Mouse (Mus musculus): ENCODE data around the gene Cck.

Gene Cck

DNA sequence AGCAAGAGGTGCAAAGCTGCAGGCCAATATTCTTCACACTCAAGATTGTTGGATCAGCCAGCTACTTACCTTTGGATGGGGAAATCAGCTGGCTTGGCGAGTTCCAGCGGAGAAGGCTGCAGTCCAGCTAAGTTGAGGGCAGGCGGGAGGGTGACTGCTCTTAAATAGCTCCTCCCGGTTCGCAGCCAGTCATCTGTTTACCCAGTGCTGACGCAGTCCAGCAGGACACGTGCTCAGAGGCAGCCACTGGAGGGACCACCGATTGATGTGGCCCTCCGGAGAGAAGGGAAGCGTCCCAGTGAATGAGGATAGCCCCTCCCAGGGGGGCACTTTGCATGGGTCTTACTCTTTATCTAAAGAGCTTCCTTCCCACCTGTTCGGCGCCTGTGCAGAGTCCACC lies at the start of gene Cck:
Gene Cck, minus strand, starts transcription at position 166 of the 400 bp plus-strand sequence.
- CTCF ChIA-PET = interaction anchor here (0.7 kb wide), 1 partner anchor 91 kb away, joined by 11 read pairs; no protein-coding TSS in a partner anchor

DNA sequence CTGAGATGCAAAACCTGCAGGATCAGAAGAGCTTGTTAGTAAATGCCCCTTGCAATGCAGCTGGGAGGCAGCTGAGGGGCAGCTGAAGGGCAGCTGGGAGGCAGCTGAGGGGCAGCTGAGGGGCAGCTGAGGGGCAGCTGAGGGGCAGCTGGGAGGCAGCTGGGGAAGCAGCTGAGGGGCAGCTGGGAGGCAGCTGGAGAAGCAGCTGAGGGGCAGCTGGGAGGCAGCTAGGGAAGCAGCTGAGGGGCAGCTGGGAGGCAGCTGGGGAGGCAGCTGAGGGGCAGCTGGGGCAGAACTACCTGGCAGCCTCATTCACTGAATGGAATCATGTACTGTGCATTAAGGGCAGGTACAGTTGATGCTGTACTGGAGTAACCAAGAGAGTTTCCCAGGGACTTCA lies 46.0 kb upstream of the Cck start:
- CTCF ChIA-PET = no interaction called here

DNA sequence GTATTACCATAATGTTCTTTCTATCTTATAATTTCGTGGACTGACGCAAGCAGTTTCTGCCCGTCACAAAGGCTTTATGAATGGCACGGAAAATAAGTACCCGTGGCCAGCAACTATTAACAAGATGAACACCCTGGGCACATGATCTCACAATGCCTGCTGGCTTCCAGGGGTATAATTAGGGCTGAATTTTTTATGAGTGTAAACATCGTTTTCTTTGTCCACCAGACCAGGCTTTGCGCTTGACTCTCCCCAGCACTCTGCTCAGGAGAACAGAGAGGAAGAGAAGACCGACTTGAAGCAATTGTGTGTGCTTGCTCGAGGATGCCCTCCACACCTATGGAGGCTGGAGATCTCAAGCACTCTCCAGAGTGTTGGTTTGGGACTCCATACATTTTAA lies 37.1 kb upstream of the Cck start:
- CTCF ChIA-PET = no interaction called here

DNA sequence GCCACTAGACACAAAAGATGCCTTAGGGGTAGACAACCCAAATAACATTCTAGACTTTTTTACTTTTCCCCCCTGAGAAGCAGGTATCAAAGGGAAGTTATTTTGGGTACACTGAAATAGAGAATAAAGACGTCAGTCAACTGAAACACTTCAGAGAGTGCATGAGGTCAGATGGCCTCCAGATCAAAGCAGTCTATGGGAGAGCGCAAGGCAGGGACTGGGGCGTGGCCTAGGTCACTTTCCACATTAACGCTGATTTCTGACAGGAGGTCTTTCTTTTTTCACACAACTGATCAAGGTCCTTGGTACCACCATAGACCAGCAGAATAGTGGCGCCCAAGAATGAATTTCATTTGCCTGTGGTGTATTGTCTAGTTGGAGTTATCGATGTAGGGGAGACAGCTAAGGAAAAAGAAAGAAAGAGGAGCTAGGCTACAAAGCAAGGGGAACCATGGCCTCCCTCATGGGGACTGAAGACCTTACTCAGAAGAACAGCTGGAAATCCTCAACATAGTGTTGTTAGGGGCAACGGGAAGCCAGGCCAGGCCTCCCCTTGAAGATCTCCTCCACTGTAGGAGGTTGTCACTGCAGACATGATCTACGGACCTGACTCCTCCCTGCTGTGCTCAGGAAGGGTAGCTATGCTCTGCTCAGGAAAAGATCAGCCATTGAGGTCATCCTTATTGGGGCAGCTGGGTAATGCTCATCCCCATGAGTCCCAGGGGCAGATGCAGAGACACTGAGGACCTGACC lies 33.3 kb upstream of the Cck start:
- CTCF ChIA-PET = no interaction called here

DNA sequence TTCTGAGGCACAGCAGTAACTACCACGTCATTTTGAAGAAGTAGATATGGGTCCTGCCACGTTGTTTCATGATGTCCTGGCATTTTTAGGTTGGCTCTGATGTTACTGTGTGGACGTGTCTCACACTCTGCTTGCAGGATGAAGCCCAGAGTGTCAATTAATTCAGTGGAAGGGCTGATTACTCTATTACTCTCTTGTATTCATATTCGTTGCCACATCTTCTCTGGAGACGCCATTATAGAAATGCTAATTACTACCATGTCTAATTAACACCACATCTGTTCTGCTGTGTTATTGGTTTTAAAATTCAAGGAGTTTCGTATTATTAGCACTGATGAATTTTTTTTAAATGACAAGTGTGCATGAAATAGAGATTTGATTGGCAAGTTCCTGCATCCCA lies 30.7 kb upstream of the Cck start:
- CTCF ChIA-PET = no interaction called here

DNA sequence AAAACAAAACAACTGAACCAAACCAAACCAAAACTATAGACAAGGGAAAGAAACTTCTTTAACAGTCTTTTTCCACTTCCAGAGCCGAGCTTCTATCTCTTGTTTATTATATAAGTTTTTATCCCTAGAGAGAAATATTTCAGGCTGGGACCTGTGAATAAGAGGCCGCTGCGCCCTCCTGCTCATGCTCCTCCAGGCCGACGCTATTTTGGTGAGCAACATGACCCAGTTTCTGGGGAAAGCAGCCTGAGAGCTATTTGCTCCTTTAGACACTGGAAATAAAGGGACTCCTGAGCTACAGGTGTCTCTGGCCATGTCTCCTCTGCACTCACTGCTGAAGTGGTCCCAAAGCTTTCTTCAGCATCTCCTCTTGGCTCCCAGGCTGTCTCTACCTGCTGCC lies 24.6 kb upstream of the Cck start:
- CTCF ChIA-PET = no interaction called here

DNA sequence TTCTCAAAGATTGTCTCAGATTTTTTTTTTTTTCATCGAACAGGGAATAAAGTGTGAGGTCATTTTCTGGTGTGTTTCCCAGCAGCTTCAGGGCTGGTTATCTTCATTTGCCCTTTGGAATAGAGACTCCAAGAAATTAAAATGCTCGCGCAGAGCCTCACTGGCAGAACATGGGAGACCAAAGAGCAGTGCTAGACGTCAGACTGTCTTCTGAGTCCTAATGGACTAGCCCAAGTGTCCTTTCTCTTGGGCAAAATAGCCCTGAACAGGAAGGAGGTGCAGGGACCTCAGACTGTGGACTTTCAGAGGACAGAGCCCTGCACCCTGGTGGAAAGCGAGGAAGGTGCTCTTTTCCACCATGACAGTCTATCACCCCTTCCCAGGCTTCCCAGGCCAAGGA lies 19.0 kb upstream of the Cck start:
- CTCF ChIA-PET = no interaction called here

DNA sequence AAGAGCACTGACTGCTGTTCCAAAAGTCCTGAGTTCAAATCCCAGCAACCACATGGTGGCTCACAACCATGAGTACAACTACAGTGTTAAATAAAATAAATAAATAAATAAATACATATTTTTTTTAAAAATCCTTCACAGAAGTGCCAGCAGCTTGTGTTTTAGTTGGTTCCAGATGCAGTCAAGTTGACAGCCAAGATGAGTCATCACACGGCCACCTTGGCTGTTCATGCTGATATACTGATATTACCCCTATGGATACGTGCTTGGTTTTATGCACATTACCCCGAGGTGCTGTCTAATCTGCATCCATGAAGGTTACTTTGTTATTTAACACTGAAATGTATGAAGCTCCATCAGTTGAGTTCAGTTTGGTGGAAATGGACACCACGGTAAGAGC lies 16.4 kb upstream of the Cck start:
- CTCF ChIA-PET = no interaction called here

DNA sequence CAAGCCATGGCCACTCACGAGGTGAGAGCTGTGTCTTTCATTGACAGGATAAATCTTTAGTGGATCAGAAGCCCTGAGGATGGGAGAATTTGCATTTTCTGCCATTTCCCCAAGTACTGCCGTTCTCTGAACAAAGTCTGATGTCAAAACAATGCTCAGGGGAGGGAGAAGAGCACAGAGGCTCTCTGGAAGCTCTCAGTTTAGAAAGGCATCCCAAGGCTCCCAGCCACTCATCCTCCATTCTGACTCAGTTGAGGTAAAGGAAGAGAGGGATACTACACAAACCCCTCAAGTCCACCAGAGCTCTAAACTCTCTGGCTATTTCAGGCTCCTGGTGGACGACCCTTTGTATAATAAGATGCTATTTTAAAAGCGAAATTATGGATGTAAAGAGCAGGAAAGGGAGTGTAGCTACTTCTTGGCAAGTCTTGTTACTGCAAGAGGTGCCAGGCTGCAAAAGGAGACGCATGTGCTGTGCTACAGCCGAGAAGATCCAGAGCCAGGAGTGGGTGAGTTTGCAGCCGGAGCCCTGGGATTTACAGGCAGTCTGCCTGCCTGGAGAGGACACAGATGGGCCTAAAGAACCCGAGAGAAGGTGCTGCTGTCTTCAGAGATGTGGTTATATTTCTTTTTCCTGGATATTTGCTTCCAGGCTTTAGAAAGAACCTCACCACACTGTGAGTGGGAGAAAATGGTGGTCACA lies 11.1 kb upstream of the Cck start:
- CTCF ChIA-PET = no interaction called here

DNA sequence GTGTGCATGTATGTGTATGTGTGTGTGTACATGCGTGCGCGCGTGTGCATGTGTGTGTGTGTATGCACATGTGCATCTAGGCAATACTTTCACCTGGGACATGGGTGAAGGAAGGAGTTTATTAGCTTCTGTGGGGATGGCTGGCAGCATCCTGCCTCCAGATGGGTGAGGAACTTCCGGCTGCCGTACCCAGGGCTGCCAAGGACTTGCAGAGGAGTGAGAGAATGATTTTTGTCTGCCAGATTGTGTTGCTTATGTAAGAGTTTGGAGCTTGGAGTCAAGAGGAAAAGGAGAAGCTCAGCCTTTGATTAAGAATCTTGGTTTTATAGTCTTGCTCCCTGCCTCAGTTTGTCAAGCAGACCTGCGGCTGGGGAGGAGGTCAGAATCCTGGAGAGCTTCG lies 9.9 kb upstream of the Cck start:
- CTCF ChIA-PET = no interaction called here

DNA sequence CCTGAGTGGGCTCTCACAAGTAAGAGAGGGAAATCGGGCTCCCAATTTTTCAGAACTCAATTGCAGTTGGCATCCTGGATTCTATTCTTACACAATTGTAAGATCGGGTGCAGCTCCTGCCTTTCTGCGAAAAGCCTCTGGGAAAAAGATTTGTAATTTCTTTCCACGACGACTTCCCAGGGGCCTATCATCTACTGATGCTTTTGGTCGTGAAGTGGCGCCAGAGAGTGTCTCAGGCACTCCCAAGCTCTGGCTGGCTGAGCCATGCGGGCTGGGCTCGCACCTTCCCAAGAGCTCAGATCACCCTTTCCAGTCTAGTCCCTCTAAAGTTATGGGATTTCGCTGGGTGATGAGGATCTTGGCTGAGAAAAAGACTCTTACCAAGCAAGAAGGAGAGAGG lies 608 bp upstream of the Cck start:
- CTCF ChIA-PET = no interaction called here

DNA sequence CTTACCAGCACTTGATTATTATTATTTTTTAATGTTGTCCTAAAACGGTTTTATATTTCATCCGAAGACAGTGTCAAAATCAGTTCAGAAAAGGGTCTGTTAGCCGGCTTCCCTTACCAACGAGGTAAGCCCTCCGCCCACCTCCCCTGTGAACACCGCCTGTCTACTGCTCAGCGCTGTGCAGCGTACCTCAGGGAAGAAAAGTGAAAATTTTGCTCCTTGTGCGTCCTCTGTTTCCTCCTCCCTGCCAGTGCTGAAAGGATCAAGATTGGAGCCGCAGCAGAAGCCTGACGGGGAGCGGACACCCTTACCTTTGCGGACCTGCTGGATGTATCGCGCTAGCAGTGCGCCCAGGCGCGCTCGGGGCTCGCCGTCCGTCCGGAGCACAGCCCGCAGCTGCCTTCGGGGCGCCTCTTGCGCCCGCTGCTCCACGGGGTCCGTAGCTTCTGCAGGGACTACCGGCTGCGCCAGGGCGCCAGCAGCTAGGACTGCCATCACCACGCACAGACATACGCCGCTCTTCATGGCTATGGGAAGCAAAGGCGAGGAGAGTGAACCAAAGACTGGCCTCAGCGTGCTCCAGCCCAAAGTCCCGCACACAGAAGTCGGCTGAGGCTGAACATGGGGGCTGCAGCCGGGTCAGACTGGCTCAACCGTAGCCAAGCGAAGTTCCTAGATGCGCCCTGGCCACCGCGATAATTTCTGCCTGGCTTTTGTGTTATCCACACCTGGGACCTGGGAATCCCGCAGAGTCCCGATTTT lies 1.3 kb downstream of the Cck start:
- CTCF ChIA-PET = interaction anchor here (0.6 kb wide), 1 partner anchor 125 kb away, joined by 9 read pairs; no protein-coding TSS in a partner anchor

DNA sequence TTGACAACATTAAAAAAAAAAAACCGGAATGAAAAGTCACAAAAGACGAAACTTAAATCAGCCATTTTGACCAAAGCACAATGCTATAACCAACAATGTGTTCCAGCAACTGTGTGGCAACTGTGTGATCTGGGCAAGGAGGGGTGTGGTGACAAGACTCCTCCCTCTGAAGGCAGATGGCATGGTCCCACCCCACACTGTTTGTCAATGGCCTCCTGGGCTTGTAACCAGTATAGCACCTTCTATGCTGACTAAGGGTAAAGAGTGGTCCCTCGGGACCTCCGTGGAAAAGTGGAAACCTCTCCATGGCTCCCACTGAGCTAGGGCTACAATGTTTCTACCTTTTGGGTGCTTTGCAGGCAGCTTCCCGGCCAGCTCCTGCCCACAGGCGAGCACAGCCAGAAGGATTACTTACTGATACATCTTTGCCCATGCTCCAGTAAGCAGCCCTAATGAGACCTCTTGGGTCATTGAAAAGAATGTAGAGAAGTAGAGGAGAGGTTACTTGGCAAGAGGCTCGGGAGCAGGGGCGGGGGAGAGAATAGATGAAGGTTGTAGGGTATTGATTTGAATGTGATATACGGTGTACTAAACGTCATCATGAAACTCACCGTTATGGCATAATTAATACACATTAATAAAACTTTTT lies 3.8 kb downstream of the Cck start:
- CTCF ChIA-PET = interaction anchor here (0.6 kb wide), 1 partner anchor 125 kb away, joined by 3 read pairs; no protein-coding TSS in a partner anchor

DNA sequence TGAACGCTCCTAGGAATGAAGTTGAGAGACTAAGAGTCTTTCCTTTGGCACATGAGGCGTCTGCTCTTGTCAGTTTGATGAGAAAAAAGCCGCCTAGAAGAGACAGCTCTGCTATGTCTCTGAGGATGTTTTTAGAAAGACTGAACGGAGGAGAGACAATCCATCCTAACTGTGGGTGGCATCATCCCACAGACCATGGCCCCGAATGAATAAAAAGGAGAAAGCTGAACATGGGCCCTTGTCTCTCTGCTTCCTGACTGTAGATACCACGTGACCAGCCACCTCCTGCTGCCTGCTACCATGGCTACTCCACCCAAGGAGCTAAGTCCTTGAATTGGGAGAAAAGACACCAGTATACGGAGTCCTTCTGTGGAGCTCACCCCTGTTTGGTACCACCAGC lies 8.3 kb downstream of the Cck start:
- CTCF ChIA-PET = no interaction called here

DNA sequence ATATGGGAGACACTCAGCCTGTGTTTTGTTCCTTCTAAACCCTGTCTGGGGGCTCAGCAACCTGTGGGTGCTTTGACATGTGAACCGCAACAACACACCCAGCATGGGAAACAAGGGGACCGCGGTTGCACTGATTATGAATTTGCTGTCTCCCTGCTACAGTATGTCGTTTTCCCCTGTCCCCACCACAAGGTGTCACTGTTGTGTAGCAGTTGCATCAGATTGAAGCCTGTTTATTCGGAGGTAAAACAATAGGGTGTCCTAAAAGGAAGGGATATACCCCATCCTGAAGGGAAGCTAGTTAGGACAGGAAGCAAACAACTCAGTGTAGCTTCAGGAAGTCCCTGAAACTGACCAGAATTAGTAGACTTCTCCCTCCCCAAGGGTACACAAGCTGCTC lies 16.0 kb downstream of the Cck start:
- CTCF ChIA-PET = interaction anchor here (0.6 kb wide), 1 partner anchor 47 kb away, joined by 4 read pairs; no protein-coding TSS in a partner anchor

DNA sequence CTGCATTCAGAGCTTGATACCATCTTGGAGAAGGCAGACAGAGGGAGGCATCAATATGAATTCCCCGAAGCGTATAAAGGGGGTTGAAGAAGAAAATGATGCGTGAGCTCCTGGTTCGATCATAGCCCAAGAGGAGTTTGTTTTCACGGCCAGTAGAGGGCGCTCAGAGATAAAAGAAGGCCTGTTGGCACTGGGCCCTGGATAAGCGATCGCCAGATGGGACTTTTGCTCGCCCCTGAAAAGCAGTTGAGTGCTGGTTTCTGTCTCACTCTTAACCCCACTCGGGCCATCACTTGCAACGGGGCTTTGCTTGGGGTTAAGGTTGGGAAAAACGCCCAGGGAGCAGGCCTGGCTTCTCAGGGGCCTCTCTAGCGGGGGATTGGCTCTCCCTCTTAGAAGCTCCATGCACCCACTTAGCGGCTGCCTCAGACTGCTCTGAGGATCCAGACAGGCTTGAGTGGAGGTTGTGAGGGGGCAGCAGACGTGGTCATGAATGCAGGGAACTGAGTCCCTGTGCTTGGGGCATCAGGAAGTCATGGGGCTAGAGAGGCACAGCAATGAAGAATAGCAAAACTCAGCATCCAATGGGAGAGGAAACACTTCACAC lies 18.1 kb downstream of the Cck start:
- CTCF ChIA-PET = interaction anchor here (0.6 kb wide), 1 partner anchor 1387 kb away, joined by 3 read pairs; no protein-coding TSS in a partner anchor

DNA sequence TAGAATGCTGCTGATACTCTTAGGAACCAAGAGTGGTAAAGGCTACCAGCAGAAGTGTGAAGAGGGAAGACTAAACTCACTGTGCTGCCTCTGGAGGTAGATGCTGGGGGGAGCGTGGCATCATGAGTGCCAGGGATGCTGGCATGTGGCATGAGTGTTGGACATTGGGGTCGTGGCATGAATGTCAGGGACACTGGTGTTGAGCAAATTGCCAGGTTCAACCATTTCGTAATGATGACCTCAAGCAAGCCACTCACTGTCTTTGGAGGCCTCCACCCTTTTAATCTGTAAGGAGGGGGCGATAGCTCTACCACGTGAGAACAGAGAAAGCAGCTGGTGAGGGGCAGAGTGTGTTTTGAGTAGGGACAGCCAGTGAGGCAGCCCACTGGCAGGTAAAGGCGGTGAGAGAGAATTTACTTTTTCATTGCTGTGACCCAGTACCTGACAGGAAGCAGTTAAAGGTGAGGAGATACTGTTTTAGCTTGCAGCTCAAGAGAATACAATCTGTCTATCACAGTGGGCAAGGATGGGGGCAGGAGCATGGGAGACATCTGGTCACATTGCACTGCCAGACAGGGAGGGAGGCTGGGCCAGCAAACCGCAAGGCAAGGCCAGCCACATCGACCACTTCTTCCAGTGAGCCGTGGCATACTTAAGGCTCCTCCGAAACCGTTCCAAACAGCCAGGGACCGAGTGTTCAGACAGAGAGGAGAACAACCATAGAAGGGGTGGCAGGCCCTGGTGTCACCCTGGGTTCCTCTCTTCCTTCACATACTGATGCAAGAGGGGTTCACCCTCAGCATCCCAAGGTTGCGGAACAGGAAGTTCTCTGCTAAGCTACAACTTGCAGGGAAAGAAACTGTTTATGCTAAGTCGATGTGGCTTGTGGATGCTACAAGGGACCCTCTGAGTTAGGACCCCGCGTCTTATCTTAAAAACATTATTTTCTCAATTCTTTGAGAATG lies 19.7 kb downstream of the Cck start:
- CTCF ChIA-PET = no interaction called here

DNA sequence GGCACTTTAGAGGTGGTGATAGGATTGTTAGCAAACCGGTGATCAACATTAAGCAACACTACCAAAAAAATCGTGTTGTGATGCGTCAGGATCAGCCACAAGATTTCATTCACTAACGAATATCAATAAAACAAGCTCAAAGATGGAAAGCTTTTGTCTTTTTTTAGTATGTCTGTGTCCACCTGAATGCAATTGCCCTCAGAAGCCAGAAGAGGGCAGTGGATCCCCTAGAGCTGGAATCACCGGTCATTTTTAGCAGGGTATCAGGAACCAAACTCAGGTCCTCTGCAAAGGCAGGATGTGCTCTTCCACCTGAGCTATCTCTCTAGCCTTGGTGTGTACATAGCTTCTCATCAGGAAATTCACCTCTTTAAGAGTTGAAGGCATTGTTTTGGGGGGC lies 20.7 kb downstream of the Cck start:
- CTCF ChIA-PET = no interaction called here

DNA sequence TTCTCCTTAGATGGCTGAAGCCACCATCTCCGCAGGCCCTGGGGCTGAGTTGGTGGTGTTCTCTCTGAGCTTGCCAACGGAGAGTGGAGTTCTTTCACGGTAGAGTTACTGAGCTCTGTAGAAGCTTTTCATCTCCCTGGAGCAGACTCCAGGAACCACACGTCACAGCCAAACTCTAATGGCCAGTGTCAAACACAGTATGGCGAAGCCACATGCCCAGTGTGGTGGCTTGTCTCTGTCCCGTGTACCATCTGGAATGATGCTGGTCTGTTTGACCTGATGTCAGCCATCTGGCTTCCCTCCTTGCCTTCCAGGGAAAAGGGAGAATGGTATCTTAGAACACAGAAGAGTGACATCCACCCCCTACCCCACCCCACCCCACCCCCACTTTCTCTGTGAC lies 25.8 kb downstream of the Cck start:
- CTCF ChIA-PET = no interaction called here

DNA sequence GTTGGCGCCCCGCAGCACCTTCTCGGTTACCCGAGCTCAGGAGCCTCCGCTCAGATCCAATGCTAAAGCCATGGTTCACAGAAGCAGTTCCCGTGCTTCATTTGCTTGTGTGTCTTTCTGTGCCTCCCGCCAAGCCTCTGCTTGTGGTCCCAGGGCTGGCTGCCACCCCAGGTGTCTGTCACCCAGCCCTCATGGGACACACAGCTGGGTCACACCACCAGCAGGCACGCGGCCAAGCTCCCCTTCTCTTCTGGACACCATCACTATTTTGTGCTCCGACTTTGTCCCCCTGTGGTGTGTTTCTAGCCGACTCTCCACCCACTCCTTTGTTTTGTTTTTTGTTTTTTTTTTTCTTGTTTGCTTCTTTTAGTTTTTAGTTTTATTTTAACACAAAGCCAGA lies 28.0 kb downstream of the Cck start:
- CTCF ChIA-PET = interaction anchor here (0.7 kb wide), 1 partner anchor 207 kb away, joined by 4 read pairs; no protein-coding TSS in a partner anchor

Data from spleen, embryonic (tissue).